Mouse (Mus musculus) heart, embryonic 15.5 days (tissue): ENCODE data around the gene Gm13057. TPM values are rescaled to one million over a fixed set of nuclear protein-coding genes. Genes with fewer than 3 reads are reported as not detected.
"Not testable (repeated sequence)": the region's sequence is repeated elsewhere in the genome, so short reads cannot be mapped to it uniquely, and the experiment has no call there.

Experiments
- ATAC-seq: fragments of 200-750 bp; cut with Nextera tagmentation; replicated peaks from 2 replicates; pipeline ENCODE4 v1.8.0; 2017; ENCODE audit warnings: low read depth, moderate TSS enrichment; ENCODE audit not compliant: insufficient number of reproducible peaks, insufficient read depth, low FRiP score
- H3K27ac ChIP-seq: fragments of 300-500 bp; sonication (generic); 2 replicates; pipeline ENCODE4 v1.5.1; 2015; ENCODE audit warnings: mild to moderate bottlenecking, inconsistent platforms
- H3K27me3 ChIP-seq: fragments of 300-500 bp; sonication (generic); 2 replicates; pipeline ENCODE4 v1.6.1; 2015; ENCODE audit warnings: inconsistent platforms
- H3K36me3 ChIP-seq: fragments of 300-500 bp; sonication (generic); 2 replicates; pipeline ENCODE4 v1.6.1; 2015; ENCODE audit warnings: mild to moderate bottlenecking, inconsistent platforms
- H3K4me1 ChIP-seq: fragments of 300-500 bp; sonication (generic); replicated peaks from 2 replicates; pipeline ENCODE4 v1.6.1; 2015; ENCODE audit warnings: inconsistent platforms
- H3K4me2 ChIP-seq: fragments of 300-500 bp; sonication (generic); 2 replicates; pipeline ENCODE4 v1.6.1; 2015; ENCODE audit warnings: inconsistent platforms, mild to moderate bottlenecking, moderate library complexity
- H3K4me3 ChIP-seq: fragments of 300-500 bp; sonication (generic); 2 replicates; pipeline ENCODE4 v1.5.1; 2015; ENCODE audit warnings: mild to moderate bottlenecking, inconsistent platforms
- H3K9ac ChIP-seq: fragments of 300-500 bp; sonication (generic); 2 replicates; pipeline ENCODE4 v1.6.1; 2015; ENCODE audit warnings: mild to moderate bottlenecking, inconsistent platforms
- H3K9me3 ChIP-seq: fragments of 300-500 bp; sonication (generic); replicated peaks from 2 replicates; pipeline ENCODE4 v1.6.1; 2016; ENCODE audit warnings: inconsistent platforms
- WGBS: fragments of 180-500 bp; shearing (Covaris S2); methylation state at CpG from one replicate; pipeline ENCODE4 v1.1.7; 2015; ENCODE audit warnings: mixed read lengths; 5-methylcytosine and 5-hydroxymethylcytosine counted together
- polyA plus RNA-seq: library from polyadenylated mRNA; unstranded; fragments of >200 nt; fragmentation: Nextera tagmentation; extraction: Ambion mirVana; gene quantifications from 2 replicates; pipeline ENCODE4 v1.2.1, GENCODE M21; 2015

The Gm13057 gene
- not detected in 2 replicates for polyA plus RNA-seq

GRCm38 (mm10) chr4:143551400-143551799, at the start of gene Gm13057, which contains the start of gene BC080695:
Gene Gm13057 (plus strand): TSS chr4:143551709.
Gene BC080695 (plus strand): TSS chr4:143551700.
- H3K27me3 ChIP-seq, H3K9me3 ChIP-seq, ATAC-seq, H3K4me1 ChIP-seq, H3K36me3 ChIP-seq, H3K4me3 ChIP-seq, H3K9ac ChIP-seq, H3K27ac ChIP-seq, H3K4me2 ChIP-seq: not testable (repeated sequence)
- no CpG with 5 or more reads among the region's 3 CpGs for WGBS

DNA sequence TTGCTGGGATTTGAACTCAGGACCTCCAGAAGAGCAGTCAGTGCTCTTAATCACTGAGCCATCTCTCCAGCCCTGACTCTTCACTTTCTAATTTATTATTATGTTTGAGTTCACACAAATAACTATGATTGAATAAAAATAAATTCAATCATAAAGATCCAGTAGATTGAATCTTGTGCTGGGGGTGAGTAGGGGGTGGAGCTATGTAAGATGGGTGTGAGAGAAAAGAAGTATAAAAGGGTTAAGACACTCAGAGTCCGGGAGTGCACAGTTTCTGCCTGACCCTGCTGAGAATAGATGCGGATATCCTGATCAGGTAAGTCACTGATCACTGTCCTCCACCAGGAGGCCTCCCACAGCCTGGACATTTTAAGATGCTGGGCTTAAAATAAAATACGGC, 40.5 kb upstream of the Gm13057 start, which contains the start of gene Gm13043:
Gene Gm13043, plus strand, starts transcription at position 301 of the 400 bp plus-strand sequence.
- ATAC-seq: no peak
- no peaks in the 10 kb centered on the region for H3K9me3 ChIP-seq
- H3K4me2 ChIP-seq: no peak within 1 kb of the TSS
- no peaks in the 10 kb centered on the region for H3K4me1 ChIP-seq
- H3K27me3 ChIP-seq: no peaks in the 10 kb centered on the region
- H3K9ac ChIP-seq: no peak within 1 kb of the TSS
- H3K36me3 ChIP-seq: no peaks in the 10 kb centered on the region
- WGBS: 73% methylated on average over 3 of the region's 3 CpGs
- H3K27ac ChIP-seq: no peak within 1 kb of the TSS
- no peak within 1 kb of the TSS for H3K4me3 ChIP-seq

DNA sequence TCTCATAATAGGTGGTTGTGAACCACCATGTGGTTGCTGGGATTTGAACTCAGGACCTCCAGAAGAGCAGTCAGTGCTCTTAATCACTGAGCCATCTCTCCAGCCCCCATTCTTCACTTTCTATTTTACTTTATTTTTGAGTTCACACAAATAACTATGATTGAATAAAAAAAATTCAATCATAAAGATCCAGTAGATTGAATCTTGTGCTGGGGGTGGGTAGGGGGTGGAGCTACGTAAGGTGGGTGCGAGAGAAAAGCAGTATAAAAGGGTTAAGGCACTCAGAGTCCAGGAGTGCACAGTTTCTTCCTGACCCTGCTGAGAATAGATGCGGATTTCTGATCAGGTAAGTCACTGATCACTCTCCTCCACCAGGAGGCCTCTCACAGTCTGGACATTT, 15.9 kb upstream of the Gm13057 start, which contains the start of gene Gm13040:
Gene Gm13040, plus strand, starts transcription at position 301 of the 400 bp plus-strand sequence.
- H3K36me3 ChIP-seq, ATAC-seq, H3K9me3 ChIP-seq, H3K27ac ChIP-seq, H3K4me3 ChIP-seq, H3K4me1 ChIP-seq, H3K9ac ChIP-seq, H3K4me2 ChIP-seq, H3K27me3 ChIP-seq: not testable (repeated sequence)
- WGBS: no CpG with 5 or more reads among the region's 3 CpGs

Other genes with a start within 250 kb of the Gm13057 start
- 0.11 and 0.25 TPM in 2 replicates for gene Lrrc38, start 202.0 kb upstream of the Gm13057 start, polyA plus RNA-seq
- gene Pramel1, start 157.3 kb upstream of the Gm13057 start, polyA plus RNA-seq: not detected in 2 replicates
- 11.0 and 13.1 TPM in 2 replicates for gene Pramef8, start 139.3 kb upstream of the Gm13057 start, polyA plus RNA-seq
- gene Oog4, start 101.4 kb upstream of the Gm13057 start, polyA plus RNA-seq: not detected in 2 replicates
- gene Gm13043, start 40.4 kb upstream of the Gm13057 start, polyA plus RNA-seq: not detected in 2 replicates
- not detected in 2 replicates for gene Gm13040, start 15.8 kb upstream of the Gm13057 start, polyA plus RNA-seq
- not detected in 2 replicates for gene BC080695, start within 50 bp of the Gm13057 start, polyA plus RNA-seq
- not detected in 2 replicates for gene Gm13083, start 63.3 kb downstream of the Gm13057 start, polyA plus RNA-seq
- not detected in 2 replicates for gene Gm13088, start 105.5 kb downstream of the Gm13057 start, polyA plus RNA-seq
- not detected in 2 replicates for gene Gm13089, start 151.0 kb downstream of the Gm13057 start, polyA plus RNA-seq
- not detected in 2 replicates for gene Gm13078, start 167.7 kb downstream of the Gm13057 start, polyA plus RNA-seq
- not detected in 2 replicates for gene Gm13023, start 237.6 kb downstream of the Gm13057 start, polyA plus RNA-seq